Mouse (Mus musculus): Measurements from ENCODE around the gene Gm45785. TPM values are rescaled to one million over a fixed set of nuclear protein-coding genes. Genes with fewer than 3 reads are reported as not detected.
A peak's percentile ranks its signal among the peaks of the same experiment; 100 is the strongest.

The Gm45785 gene
- polyA plus RNA-seq, 1 experiment, result not detected

GRCm38 (mm10) chr7:140858746-140859145 is 2.6 kb upstream of the Gm45785 start:
- Histone ChIP-seq H3K27me3 (replicated peaks) (no peaks in the 10 kb centered on the region), H3K4me3 (replicated peaks) (peak overlapping the region; percentile 100), H3K36me3 (replicated peaks; ENCODE audit: low read length) (peaks cover 76% of the 10 kb centered on the region), H3K9me3 (no peaks in the 10 kb centered on the region), H3K4me1 (peaks cover 73% of the 10 kb centered on the region)
- TF ChIP-seq GATA1 (IDR thresholded peaks at IDR 0.05; ENCODE audit: borderline replicate concordance, low read length) (no peak), FLI1 (IDR thresholded peaks at IDR 0.05; ENCODE audit: low read length) (no peak)

- TF ChIP-seq GATA1 (IDR thresholded peaks at IDR 0.05; ENCODE audit: borderline replicate concordance, low read length) (no peak), FLI1 (IDR thresholded peaks at IDR 0.05; ENCODE audit: low read length) (no peak)
- peak within 1 kb of the TSS; percentile 100 for H3K4me3 ChIP-seq (replicated peaks)
- no peaks in the 10 kb centered on the region for H3K27me3 ChIP-seq (replicated peaks)
- peaks cover 80% of the 10 kb centered on the region for H3K4me1 ChIP-seq
- no peaks in the 10 kb centered on the region for H3K9me3 ChIP-seq
- peaks cover 76% of the 10 kb centered on the region for H3K36me3 ChIP-seq (replicated peaks; ENCODE audit: low read length)
Observed at GRCm38 (mm10) chr7:140857550-140858505, 1.7 kb upstream of the Gm45785 start, which contains the start of gene Bet1l. Gene Bet1l, minus strand, starts transcription at chr7:140857577.

- H3K36me3 ChIP-seq (replicated peaks; ENCODE audit: low read length), result peaks cover 76% of the 10 kb centered on the region
- no peak for TF ChIP-seq GATA1 (IDR thresholded peaks at IDR 0.05; ENCODE audit: borderline replicate concordance, low read length)
- TF ChIP-seq FLI1 (IDR thresholded peaks at IDR 0.05; ENCODE audit: low read length), result peak; percentile 31; the same call in 1 of the 2 replicates
- peak within 1 kb of the TSS; percentile 100 for H3K4me3 ChIP-seq (replicated peaks)
- H3K27me3 ChIP-seq (replicated peaks), result no peaks in the 10 kb centered on the region
- no peaks in the 10 kb centered on the region for H3K9me3 ChIP-seq
- H3K4me1 ChIP-seq, result peaks cover 84% of the 10 kb centered on the region
Observed at GRCm38 (mm10) chr7:140856785-140857549, 836 bp upstream of the Gm45785 start, which contains the start of gene Ric8a. Gene Ric8a, plus strand, starts transcription at chr7:140856957.

GRCm38 (mm10) chr7:140855181-140855580 is 950 bp downstream of the Gm45785 start:
- H3K4me1 ChIP-seq, result peaks cover 80% of the 10 kb centered on the region

GRCm38 (mm10) chr7:140854483-140854882 is 1.6 kb downstream of the Gm45785 start:
- Histone ChIP-seq H3K9me3 (no peaks in the 10 kb centered on the region), H3K27me3 (replicated peaks) (no peaks in the 10 kb centered on the region), H3K36me3 (replicated peaks; ENCODE audit: low read length) (peaks cover 69% of the 10 kb centered on the region), H3K4me1 (peaks cover 77% of the 10 kb centered on the region), H3K4me3 (replicated peaks) (peak overlapping the region; percentile 100)
- TF ChIP-seq GATA1 (IDR thresholded peaks at IDR 0.05; ENCODE audit: borderline replicate concordance, low read length), result no peak
- TF ChIP-seq FLI1 (IDR thresholded peaks at IDR 0.05; ENCODE audit: low read length), result no peak

More at GRCm38 (mm10) chr7:140855181-140855580, 950 bp downstream of the Gm45785 start:
- Histone ChIP-seq H3K4me3 (replicated peaks) (peak overlapping the region; percentile 100), H3K27me3 (replicated peaks) (no peaks in the 10 kb centered on the region), H3K36me3 (replicated peaks; ENCODE audit: low read length) (peaks cover 74% of the 10 kb centered on the region), H3K9me3 (no peaks in the 10 kb centered on the region)
- TF ChIP-seq GATA1 (IDR thresholded peaks at IDR 0.05; ENCODE audit: borderline replicate concordance, low read length) (no peak), FLI1 (IDR thresholded peaks at IDR 0.05; ENCODE audit: low read length) (no peak)

GRCm38 (mm10) chr7:140853386-140853785 is 2.7 kb downstream of the Gm45785 start:
- Histone ChIP-seq H3K27me3 (replicated peaks) (no peaks in the 10 kb centered on the region), H3K9me3 (no peaks in the 10 kb centered on the region), H3K4me1 (peaks cover 70% of the 10 kb centered on the region), H3K4me3 (replicated peaks) (peak overlapping the region; percentile 60), H3K36me3 (replicated peaks; ENCODE audit: low read length) (peaks cover 58% of the 10 kb centered on the region)
- TF ChIP-seq GATA1 (IDR thresholded peaks at IDR 0.05; ENCODE audit: borderline replicate concordance, low read length) (no peak), FLI1 (IDR thresholded peaks at IDR 0.05; ENCODE audit: low read length) (no peak)

GRCm38 (mm10) chr7:140851916-140852315 is 4.2 kb downstream of the Gm45785 start:
- no peak overlapping the region for H3K4me3 ChIP-seq (replicated peaks)
- peaks cover 76% of the 10 kb centered on the region for H3K4me1 ChIP-seq
- no peak for TF ChIP-seq GATA1 (IDR thresholded peaks at IDR 0.05; ENCODE audit: borderline replicate concordance, low read length)
- no peak for TF ChIP-seq FLI1 (IDR thresholded peaks at IDR 0.05; ENCODE audit: low read length)
- peaks cover 51% of the 10 kb centered on the region for H3K36me3 ChIP-seq (replicated peaks; ENCODE audit: low read length)
- no peaks in the 10 kb centered on the region for H3K9me3 ChIP-seq
- peaks cover 3% of the 10 kb centered on the region for H3K27me3 ChIP-seq (replicated peaks)

- H3K27me3 ChIP-seq (replicated peaks), result peaks cover 14% of the 10 kb centered on the region
- H3K9me3 ChIP-seq, result no peaks in the 10 kb centered on the region
- no peak for TF ChIP-seq GATA1 (IDR thresholded peaks at IDR 0.05; ENCODE audit: borderline replicate concordance, low read length)
- TF ChIP-seq FLI1 (IDR thresholded peaks at IDR 0.05; ENCODE audit: low read length), result no peak
- peaks cover 76% of the 10 kb centered on the region for H3K4me1 ChIP-seq
- no peak overlapping the region for H3K4me3 ChIP-seq (replicated peaks)
- H3K36me3 ChIP-seq (replicated peaks; ENCODE audit: low read length), result peaks cover 34% of the 10 kb centered on the region
Observed at GRCm38 (mm10) chr7:140848591-140848990, 7.5 kb downstream of the Gm45785 start.

- H3K4me1 ChIP-seq, result peaks cover 70% of the 10 kb centered on the region
- no peaks in the 10 kb centered on the region for H3K9me3 ChIP-seq
- peak within 1 kb of the TSS; percentile 33 for H3K4me3 ChIP-seq (replicated peaks)
- H3K36me3 ChIP-seq (replicated peaks; ENCODE audit: low read length), result peaks cover 28% of the 10 kb centered on the region
- TF ChIP-seq GATA1 (IDR thresholded peaks at IDR 0.05; ENCODE audit: borderline replicate concordance, low read length), result no peak
- no peak for TF ChIP-seq FLI1 (IDR thresholded peaks at IDR 0.05; ENCODE audit: low read length)
- peaks cover 21% of the 10 kb centered on the region for H3K27me3 ChIP-seq (replicated peaks)
Observed at GRCm38 (mm10) chr7:140847755-140848580, 8.2 kb downstream of the Gm45785 start, which contains the start of gene Odf3. Gene Odf3, plus strand, starts transcription at chr7:140847805.
